Mouse (Mus musculus) thymus, postnatal 10 days (tissue): ENCODE results near the gene Hist1h3b.
"Not testable (repeated sequence)": the region's sequence is repeated elsewhere in the genome, so short reads cannot be mapped to it uniquely, and the experiment has no call there.

Source experiments
- DNase-seq, 2 experiments: peaks; one replicate each; pipeline ENCODE4 v3.0.0; 2021; ENCODE audit warnings: low spot score in 2 of 2

The Hist1h3b gene

DNA sequence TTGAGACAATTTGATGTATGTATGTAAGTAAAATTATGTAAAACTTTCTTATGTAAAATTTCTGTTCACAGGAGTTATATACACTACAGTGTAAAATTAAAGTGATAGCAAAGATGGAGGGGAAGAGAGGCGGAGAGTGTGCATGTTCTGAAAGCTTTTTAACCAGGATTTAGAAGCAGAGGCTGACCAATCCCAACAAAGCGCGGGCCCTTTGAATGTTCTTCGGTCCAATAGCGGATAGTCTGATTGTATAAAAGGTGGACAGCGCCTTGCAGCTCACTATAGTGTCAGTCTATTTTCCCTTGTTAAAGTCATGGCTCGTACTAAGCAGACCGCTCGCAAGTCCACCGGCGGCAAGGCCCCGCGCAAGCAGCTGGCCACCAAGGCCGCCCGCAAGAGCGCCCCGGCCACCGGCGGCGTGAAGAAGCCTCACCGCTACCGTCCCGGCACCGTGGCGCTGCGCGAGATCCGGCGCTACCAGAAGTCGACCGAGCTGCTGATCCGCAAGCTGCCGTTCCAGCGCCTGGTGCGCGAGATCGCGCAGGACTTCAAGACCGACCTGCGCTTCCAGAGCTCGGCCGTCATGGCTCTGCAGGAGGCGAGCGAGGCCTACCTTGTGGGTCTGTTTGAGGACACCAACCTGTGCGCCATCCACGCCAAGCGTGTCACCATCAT is at the start of gene Hist1h3b:
TSS of gene Hist1h3b (plus strand) at position 201 of the 675 bp plus-strand sequence.
- peak; percentile 86 to 91 for DNase-seq

- DNase-seq: not testable (repeated sequence)
These were observed 49.3 kb upstream of the Hist1h3b start for GRCm38 (mm10) chr13:23702801-23703200.

DNA sequence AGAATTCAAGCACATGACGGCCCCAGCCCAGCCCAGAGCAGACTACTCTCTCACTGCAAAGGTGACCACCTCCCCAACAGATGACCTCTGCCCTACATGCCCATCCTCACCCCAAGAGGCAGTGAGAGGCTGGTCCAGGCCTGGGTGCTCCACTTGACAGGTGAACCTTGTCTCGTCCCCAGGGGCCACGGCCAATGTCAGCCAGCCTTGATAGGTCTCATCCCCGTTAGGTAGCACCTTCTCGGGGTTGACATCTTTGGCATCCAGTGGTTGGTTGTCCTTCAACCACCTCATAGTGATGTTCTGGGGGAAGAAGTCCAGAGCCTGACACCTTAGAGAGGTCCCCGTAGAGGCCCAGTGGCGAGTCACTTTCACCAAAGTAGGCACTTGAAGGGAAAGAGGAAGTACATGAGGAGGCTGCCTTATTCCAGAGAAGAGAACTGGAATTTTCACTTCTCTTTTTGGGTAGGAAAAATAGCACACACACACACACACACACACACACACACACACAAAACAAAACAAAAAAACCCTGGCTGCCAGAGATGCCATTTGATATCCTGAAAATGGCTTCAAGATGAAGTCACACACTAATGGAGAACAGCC is 46.2 kb upstream of the Hist1h3b start:
- no peak for DNase-seq

DNA sequence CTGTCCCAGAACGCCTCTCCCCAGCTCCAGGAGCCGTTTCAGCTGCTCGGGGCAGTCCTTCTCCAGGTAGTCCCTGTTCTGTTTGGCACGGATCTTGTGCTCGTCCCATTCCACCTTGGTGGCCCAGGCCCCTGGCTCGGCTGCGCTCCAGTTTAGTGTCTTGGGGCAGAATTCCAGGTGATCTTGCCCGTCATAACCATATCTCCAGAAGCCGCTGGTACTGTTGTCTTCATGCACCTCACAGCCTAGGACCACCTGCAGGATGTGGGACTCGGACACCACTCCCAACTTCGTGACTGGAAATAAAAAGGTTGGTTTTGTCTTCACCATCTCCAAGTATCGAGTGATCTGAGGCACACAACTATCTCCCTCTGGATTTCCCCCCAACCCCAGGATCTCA is 45.3 kb upstream of the Hist1h3b start:
- DNase-seq: no peak

DNA sequence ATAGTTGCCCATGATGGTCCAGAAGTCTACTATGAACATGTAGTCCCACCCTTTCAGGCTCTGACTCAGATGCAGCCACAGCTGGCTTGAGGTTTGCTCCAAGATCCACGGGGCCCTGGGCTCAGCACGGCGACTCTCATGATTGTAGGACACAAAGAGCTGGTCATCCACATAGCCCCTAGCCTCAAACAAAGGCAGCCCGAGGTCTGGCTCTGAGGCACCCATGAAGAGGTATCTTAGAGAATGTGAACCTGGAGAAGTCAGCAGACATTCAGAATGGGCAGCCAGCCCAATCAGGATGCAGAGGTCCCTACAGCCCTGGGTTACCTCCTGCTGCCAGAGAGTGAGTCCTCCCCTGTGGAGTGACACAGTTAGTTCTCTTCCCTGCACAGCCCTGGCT is 44.0 kb upstream of the Hist1h3b start:
- DNase-seq: no peak

DNA sequence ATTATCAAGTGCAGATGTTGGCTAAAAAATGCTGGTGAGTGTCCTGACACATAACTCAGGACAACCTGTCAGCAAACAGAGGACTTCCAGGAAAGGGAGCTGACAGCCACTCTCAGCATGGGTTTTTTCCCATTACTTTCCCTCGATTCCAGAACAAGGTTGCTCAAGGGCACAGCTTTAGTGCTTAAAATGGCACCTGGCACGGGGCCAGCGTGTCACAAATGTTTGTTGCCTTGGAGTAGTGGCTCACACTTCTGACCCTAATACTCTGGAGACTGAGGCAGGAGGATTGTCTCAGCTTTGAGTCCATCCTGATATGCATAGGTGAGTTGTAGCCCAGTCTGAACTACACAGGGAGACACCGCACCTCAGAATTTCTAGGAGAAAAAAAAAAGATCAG is 43.4 kb upstream of the Hist1h3b start:
- no peak for DNase-seq

DNA sequence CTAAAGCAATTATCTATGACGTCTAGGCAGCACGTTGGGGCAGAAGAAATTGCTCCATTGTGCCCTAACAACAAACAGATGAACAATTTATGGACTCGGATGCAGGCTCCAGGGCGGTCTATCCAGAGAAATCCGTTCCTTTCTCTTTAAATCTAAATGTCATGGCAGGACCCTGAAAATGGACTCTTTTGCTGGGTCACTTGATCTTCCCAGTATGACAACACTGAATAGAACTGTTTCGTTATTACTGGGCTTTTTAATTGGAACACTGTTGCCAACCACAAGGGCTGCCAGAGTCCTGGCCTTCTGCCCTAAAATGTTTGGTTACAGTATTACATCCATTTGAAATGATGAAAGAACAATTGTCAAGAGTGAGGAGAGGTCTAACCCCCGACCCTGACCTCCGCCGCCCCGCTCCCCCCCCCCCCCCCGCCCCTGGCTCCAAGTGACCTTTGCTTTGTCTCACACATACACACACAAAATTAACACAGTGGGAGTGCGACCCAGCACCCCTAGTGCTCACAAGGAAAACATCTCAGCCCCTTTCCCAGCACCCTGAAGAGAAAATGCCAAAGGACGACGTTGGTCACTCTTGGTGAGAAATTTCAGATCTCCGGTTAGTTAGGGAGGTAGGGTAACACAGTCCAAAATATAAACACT is 42.2 kb upstream of the Hist1h3b start:
- no peak for DNase-seq

DNA sequence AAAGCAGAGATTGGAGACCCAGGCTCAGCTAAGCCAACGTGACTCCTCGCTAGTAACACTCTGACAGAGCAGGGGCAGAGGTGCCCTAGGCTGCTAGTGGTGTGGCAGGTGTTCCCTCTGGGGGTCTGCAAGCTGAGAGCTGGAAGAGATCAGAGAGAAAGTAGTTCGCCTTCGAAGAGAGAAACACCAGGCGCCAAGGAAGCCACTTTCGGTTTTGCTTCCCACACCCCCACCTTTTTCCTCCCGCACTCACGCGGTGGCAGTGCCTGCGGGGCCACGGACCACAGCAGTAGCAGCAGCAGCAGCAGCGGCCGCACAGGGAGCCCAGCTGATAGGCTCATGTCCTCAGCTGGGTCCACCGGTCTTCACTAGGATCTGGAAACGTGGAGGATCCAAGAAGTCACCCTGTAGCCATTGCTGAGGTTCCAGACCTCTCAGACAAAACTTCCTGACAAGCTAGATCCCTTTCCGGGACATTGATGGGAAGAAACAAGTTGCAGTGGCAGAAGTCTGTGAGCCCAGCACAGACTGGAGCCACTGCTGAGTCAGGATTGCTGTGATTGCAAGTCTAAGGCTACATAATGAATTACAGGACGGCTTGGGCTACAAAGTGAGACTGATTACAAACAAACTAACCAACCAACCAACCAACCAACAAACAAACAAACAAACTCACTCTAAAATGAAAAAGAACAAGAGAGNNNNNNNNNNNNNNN is 41.5 kb upstream of the Hist1h3b start, which contains the start of gene Hfe:
TSS of gene Hfe (minus strand) at position 481 of the 716 bp plus-strand sequence.
- peak; percentile 71 to 77 for DNase-seq

DNA sequence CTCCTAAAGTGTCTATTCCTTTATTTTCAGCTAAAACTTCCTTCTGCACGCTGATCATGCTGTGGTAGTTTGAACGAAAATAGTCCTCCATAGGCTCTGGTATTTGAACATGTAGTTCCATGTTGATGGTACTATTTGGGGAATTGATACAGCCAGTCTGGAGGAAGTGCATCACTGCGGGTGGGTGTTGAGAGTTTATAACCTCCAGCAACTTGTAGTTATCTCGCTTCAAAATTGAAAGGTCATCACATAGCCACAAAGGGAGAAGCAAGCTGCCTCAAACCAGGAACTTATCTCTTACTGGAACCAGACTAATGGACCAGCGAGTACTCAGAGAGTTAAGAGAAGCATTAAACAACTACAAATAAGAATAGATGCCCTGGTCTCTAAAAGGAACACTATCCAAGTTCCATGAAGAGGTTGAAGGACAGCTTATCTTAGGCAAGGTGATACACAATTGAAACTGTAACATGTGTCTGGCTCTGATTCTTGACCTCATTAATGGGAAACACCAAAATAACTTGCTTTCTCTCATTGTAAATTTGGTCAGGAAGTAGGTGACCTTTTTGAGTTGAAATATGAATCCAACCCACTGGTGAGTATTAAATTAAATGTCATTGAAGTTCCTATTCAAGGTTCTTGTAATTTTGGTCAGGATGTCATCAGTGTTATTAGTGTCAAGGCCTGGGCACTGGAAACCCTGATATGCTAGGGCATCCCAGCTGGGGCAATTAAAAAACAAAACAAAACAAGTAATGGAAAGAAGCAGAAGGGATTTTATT is 35.6 kb upstream of the Hist1h3b start:
- no peak for DNase-seq

DNA sequence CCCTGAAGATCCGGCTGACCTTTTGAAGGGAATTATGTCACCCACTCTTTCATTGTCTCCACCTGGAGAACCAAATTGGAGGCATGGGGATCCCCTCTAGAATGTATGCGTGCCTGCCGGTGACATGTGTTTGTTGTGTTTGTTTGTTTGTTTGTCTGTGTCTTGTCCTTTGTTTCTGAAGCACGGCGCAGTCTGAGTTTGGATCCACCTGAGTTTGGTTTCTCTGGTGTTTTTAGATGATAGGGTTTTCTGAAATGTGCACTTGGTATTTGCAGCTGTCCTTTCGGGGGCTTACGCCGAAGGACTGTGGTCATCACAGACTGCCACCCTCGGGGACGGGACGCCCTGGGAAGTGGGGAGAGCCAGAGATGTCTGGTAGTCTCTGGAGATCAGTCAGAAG is 34.9 kb upstream of the Hist1h3b start:
- DNase-seq: peak in 1 of 2 experiments; percentile 2

DNA sequence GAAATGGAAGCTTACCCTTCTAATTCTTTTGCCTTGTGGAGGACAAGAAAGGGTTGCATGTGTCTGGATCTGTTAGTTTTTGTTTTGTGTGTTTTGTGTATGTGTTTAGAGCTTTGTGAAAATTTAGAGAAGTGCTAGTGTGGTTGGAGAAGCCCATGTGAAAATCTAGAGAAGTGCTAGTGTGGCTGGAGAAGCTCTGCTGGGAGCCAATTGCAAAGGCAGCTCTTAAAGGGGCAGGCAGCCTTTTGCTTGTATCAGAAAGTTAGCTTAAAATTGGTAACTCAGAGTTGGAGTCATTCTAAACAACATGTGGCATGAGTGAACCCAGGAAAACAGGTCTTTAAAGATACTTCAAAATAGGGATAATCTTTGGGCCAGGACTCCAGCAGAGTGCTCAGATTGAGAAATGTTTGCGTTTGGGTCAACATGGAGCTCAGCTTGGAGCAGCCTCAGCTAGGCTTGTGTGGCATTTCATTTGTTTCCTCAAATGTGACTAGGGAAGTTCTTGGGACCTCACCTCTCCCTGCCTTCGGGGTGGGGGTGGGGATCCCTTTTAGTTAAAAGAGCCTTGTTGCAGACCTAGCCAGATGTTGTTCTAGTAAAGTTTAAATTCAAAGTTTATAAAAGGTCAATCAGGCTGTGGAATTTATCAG is 34.3 kb upstream of the Hist1h3b start:
- peak in 1 of 2 experiments; percentile 1 for DNase-seq

DNA sequence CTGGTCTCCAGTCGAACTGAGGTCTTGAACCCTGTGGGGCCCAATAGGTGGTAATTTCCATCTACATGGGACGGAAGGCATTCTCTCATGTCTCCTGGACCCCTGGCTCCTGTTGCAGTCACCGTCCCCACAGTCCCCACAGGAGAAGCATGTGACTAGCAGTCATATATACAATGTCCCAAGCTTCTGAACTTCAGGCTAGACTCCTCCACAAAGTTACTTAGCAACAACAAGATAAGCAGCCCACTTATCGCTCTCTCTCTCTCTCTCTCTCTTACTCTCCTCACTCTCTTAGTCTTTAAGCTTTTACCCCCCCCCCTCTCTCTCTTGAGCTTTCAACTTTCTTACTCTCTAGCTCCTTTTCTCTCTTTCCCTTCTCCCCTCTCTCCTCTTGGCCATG is 27.8 kb upstream of the Hist1h3b start:
- DNase-seq: peak in 1 of 2 experiments; percentile 1

DNA sequence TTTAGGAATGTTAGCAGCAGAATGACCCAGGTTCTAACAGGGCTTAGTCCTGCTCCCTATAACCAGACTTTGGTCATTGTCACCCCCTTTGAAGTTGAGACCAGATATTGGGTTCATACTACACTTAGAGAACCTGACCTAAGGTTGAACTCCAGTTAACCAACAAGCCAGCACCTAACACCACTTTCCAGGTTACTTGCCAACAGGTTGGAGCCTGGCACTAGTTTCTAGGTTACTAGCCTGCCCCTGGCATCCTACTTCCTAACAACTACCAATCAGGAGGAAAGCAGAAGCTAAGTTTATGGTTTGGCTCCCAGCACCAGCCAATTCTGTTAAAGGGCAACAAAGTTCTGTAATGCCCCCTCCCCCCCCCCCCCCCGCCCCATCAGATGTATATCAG is 26.9 kb upstream of the Hist1h3b start:
- no peak for DNase-seq

GRCm38 (mm10) chr13:23728472-23729191 is 23.4 kb upstream of the Hist1h3b start:
- peak in 1 of 2 experiments; percentile 3 for DNase-seq

DNA sequence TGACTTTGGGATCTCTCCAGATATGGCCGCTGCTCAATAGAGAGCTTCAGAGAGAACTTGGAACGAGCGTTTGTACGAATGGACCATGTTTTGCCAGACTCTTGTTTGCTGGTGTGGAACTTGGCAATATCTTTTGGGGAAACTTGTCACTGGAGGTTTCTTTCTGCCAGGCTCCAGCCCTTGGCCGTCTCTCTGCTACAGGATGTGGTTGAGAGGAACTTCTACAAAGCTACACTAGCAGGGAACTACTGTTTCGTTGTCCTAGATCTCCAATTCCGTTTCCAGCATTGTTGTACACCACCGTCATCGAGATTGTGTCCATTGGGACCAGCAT is 22.9 kb upstream of the Hist1h3b start:
- DNase-seq: peak; percentile 34 to 36

- DNase-seq: peak in 1 of 2 experiments; percentile 3
These were observed 22.4 kb upstream of the Hist1h3b start for GRCm38 (mm10) chr13:23729706-23730105.

GRCm38 (mm10) chr13:23730479-23730878 is 21.6 kb upstream of the Hist1h3b start:
- no peak for DNase-seq

DNA sequence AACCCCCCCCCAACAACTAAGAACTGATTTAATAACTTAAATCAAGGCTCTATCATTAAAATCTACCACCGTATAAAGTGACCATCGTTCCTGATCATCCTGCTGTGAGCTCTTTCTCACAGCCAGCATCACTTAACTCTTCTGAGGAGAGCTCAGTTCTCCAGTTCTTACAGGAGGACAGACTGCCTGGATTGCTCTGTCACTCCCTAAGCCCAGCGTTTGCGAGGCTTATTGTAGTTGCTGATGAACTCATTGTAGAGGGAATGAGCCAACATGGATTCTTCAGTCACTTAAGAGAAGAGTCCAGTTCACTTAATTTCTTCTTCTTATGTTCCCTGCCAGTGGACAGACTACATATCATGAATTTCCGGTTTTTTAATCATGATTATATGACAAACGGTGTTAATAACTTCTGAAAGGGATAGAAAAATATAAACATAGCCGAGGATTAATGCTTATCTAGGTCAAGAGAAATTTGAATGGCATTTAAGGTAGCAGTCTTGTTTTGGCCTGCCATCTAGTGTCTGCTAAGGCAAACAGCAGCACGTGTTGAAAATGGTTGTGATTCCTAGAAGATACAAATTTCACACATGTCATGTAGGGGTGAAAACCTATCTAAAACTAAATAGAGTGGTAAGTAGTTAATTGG is 19.8 kb upstream of the Hist1h3b start:
- no peak for DNase-seq

GRCm38 (mm10) chr13:23737091-23737490 is 15.0 kb upstream of the Hist1h3b start:
- DNase-seq: no peak

GRCm38 (mm10) chr13:23738041-23738440 is 14.0 kb upstream of the Hist1h3b start:
- DNase-seq: peak in 1 of 2 experiments; percentile 47
